Mouse (Mus musculus) heart, adult 2 months (tissue): ENCODE data around the gene Olfr283. TPM values are rescaled to one million over a fixed set of nuclear protein-coding genes. Genes with fewer than 3 reads are reported as not detected.

Experiments used
- DNase-seq, 2 experiments: peaks; one replicate each; pipeline ENCODE4 v3.0.0; 2021
- H3K27ac ChIP-seq: fragments of 200-600 bp; 2 replicates; pipeline ENCODE4 v1.8.1; 2022
- H3K27me3 ChIP-seq: fragments of 200-500 bp; 2 replicates; pipeline ENCODE4 v1.6.1; 2012; ENCODE audit warnings: mild to moderate bottlenecking, low read length, inconsistent platforms, mixed read lengths; ENCODE audit not compliant: control insufficient read depth, insufficient read depth
- H3K36me3 ChIP-seq: fragments of 200-500 bp; 2 replicates; pipeline ENCODE4 v1.6.1; 2012; ENCODE audit warnings: low read length, inconsistent platforms; ENCODE audit not compliant: control insufficient read depth, insufficient read depth
- H3K4me1 ChIP-seq: fragments of 200-500 bp; 2 replicates; pipeline ENCODE4 v1.6.1; 2011; ENCODE audit warnings: low read length; ENCODE audit not compliant: control insufficient read depth, insufficient read depth
- H3K4me3 ChIP-seq: fragments of 200-600 bp; 2 replicates; pipeline ENCODE4 v1.8.1; 2022
- H3K79me2 ChIP-seq: fragments of 200-500 bp; replicated peaks from 2 replicates; pipeline ENCODE4 v1.6.1; 2012; ENCODE audit warnings: mild to moderate bottlenecking, inconsistent platforms, low read length, moderate library complexity, mixed read lengths; ENCODE audit not compliant: control insufficient read depth, insufficient read depth
- H3K9ac ChIP-seq: fragments of 200-500 bp; 2 replicates; pipeline ENCODE4 v1.6.1; 2012; ENCODE audit warnings: low read depth, mild to moderate bottlenecking, control low read depth, inconsistent platforms, low read length, mixed read lengths
- CTCF ChIP-seq: fragments of 200-600 bp; IDR thresholded peaks from 2 replicates; pipeline ENCODE4 v1.8.1; 2022; ENCODE audit warnings: antibody characterized with exemption, mild to moderate bottlenecking, moderate library complexity
- EP300 ChIP-seq: fragments of 200-500 bp; IDR thresholded peaks from 2 replicates; pipeline ENCODE4 v1.6.1; 2011; ENCODE audit warnings: low read depth, low read length, control low read depth; ENCODE audit not compliant: insufficient read depth
- POLR2A ChIP-seq: fragments of 200-500 bp; IDR thresholded peaks from 2 replicates; pipeline ENCODE4 v1.6.1; 2011; ENCODE audit warnings: mild to moderate bottlenecking, low read depth, low read length, control low read depth; ENCODE audit not compliant: insufficient read depth
- WGBS: fragments of 180-500 bp; shearing (Covaris S2); methylation state at CpG from one replicate; pipeline ENCODE4 v1.1.7; 2018; 5-methylcytosine and 5-hydroxymethylcytosine counted together
- intact Hi-C: fragments of 180-260 bp; cut with DNase I; formaldehyde crosslinking; loops from one replicate; pipeline ENCODE4 v1.15.1; 2025
- polyA plus RNA-seq: library from polyadenylated mRNA; depleted of rRNA; stranded (reverse); fragments of >200 nt; gene quantifications from 2 replicates; pipeline ENCODE4 v1.2.3, GENCODE M21; 2012; rRNA removed
- total RNA-seq, 2 experiments: library from RNA; stranded (reverse); gene quantifications; 2 replicates each; pipeline ENCODE4 v1.2.3; 2021

The Olfr283 gene
- total and polyA plus RNA-seq, 3 experiments: not detected

DNA sequence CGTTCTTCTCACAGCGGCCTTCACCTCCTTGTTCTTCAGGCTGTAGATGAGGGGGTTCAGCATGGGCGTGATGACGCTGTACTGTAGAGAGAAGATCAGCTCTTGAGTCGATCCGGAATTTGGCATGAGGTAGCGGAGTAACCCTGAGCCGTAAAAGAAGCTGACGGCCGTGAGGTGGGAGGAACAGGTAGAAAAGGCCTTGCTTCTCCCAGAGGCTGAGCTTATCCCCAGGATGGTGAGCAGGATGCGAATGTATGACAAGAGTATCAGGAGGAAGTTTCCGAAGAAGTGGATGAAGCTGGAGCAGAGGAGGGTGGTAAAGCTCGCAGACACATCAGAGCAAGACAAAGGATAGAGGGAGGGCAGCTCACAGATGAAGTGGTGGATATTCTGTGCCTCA lies 2.5 kb downstream of the Olfr283 start:
- H3K27me3 ChIP-seq: no peaks in the 10 kb centered on the region
- H3K36me3 ChIP-seq: no peaks in the 10 kb centered on the region
- intact Hi-C loops: no loop called here
- 90% methylated on average over 13 of the region's 13 CpGs for WGBS
- DNase-seq: no peak
- no peak overlapping the region for H3K9ac ChIP-seq
- no peaks in the 10 kb centered on the region for H3K4me1 ChIP-seq
- no peak overlapping the region for H3K27ac ChIP-seq
- no peaks in the 10 kb centered on the region for H3K79me2 ChIP-seq
- TF ChIP-seq CTCF (no peak), POLR2A (no peak), EP300 (no peak)
- H3K4me3 ChIP-seq: no peak overlapping the region

DNA sequence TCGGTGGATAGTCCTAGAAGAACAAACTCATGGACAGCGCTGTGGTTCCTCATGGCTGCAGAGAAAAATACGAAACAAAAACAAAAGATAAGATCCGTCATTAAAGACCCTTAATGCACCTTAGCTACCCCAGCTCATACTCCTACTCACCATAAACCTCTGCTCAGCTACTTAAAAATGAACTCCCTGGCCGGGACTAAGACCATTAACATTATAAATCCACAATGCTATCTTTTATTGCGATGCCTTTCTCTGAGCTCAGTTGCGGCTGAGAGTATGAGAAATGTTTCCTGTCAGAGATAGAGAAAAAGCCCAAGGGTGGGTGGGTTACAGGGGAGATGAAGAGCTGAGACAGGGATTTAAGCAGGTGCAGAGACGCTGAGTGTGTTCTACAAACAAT lies 39.9 kb downstream of the Olfr283 start, which contains the start of gene Olfr284:
Gene Olfr284 (minus strand): TSS at position 101 of the 400 bp plus-strand sequence.
- Histone ChIP-seq H3K4me1 (no peaks in the 10 kb centered on the region), H3K9ac (no peak within 1 kb of the TSS), H3K27ac (no peak within 1 kb of the TSS), H3K4me3 (no peak within 1 kb of the TSS), H3K36me3 (no peaks in the 10 kb centered on the region), H3K79me2 (no peaks in the 10 kb centered on the region), H3K27me3 (no peaks in the 10 kb centered on the region; the same call in 1 of the 2 replicates)
- no peak for DNase-seq
- TF ChIP-seq CTCF: no peak
- TF ChIP-seq EP300: no peak
- no peak for TF ChIP-seq POLR2A
- 75% methylated on average over 8 of the region's 8 CpGs for WGBS
- intact Hi-C loops: no loop called here

Other genes with a start within 250 kb of the Olfr283 start
- 100 to 1,000 TPM; 105 to 118 TPM for gene Asb8, start 215.3 kb downstream of the Olfr283 start, total RNA-seq
- 104 and 172 TPM in 2 replicates for gene Asb8, start 215.3 kb downstream of the Olfr283 start, polyA plus RNA-seq
- under 1 TPM; 0.52 to 0.63 TPM for gene Ccdc184, start 213.8 kb downstream of the Olfr283 start, total RNA-seq
- gene Ccdc184, start 213.8 kb downstream of the Olfr283 start, polyA plus RNA-seq: 0.61 and 0.94 TPM in 2 replicates
- gene Olfr288, start 185.4 kb downstream of the Olfr283 start, total RNA-seq: not detected
- not detected in 2 replicates for gene Olfr288, start 185.4 kb downstream of the Olfr283 start, polyA plus RNA-seq
- not detected for gene Gm44579, start 160.0 kb downstream of the Olfr283 start, total RNA-seq
- gene Gm44579, start 160.0 kb downstream of the Olfr283 start, polyA plus RNA-seq: not detected in 2 replicates
- gene Olfr287, start 159.9 kb downstream of the Olfr283 start, total RNA-seq: not detected
- not detected in 2 replicates for gene Olfr287, start 159.9 kb downstream of the Olfr283 start, polyA plus RNA-seq
- gene Olfr286, start 146.5 kb downstream of the Olfr283 start, total RNA-seq: not detected
- not detected in 2 replicates for gene Olfr286, start 146.5 kb downstream of the Olfr283 start, polyA plus RNA-seq
- gene H1fnt, start 123.7 kb downstream of the Olfr283 start, total RNA-seq: not detected
- 0.18 TPM in 2 replicates for gene H1fnt, start 123.7 kb downstream of the Olfr283 start, polyA plus RNA-seq
- gene Zfp641, start 84.8 kb downstream of the Olfr283 start, total RNA-seq: 1 to 10 TPM; 5.2 to 6.4 TPM
- 2.6 and 4.5 TPM in 2 replicates for gene Zfp641, start 84.8 kb downstream of the Olfr283 start, polyA plus RNA-seq
- gene Olfr285, start 63.6 kb downstream of the Olfr283 start, total RNA-seq: not detected
- gene Olfr285, start 63.6 kb downstream of the Olfr283 start, polyA plus RNA-seq: not detected in 2 replicates
- not detected for gene Olfr284, start 40.0 kb downstream of the Olfr283 start, total RNA-seq
- gene Olfr284, start 40.0 kb downstream of the Olfr283 start, polyA plus RNA-seq: not detected in 2 replicates
- not detected for gene Olfr282, start 50.3 kb upstream of the Olfr283 start, total RNA-seq
- not detected in 2 replicates for gene Olfr282, start 50.3 kb upstream of the Olfr283 start, polyA plus RNA-seq
- gene Olfr281, start 71.6 kb upstream of the Olfr283 start, total RNA-seq: not detected
- not detected in 2 replicates for gene Olfr281, start 71.6 kb upstream of the Olfr283 start, polyA plus RNA-seq
- gene OR5BS1P, start 89.0 kb upstream of the Olfr283 start, total RNA-seq: not detected
- gene OR5BS1P, start 89.0 kb upstream of the Olfr283 start, polyA plus RNA-seq: not detected in 2 replicates
- gene Lalba, start 101.8 kb upstream of the Olfr283 start, total RNA-seq: not detected
- gene Lalba, start 101.8 kb upstream of the Olfr283 start, polyA plus RNA-seq: 0.45 TPM in 1 of 2 replicates, not detected in the other
- not detected for gene Olfr279, start 111.5 kb upstream of the Olfr283 start, total RNA-seq
- gene Olfr279, start 111.5 kb upstream of the Olfr283 start, polyA plus RNA-seq: not detected in 2 replicates
- 10 to 100 TPM; 74.5 to 86.0 TPM for gene Kansl2, start 153.3 kb upstream of the Olfr283 start, total RNA-seq
- gene Kansl2, start 153.3 kb upstream of the Olfr283 start, polyA plus RNA-seq: 37.0 and 50.2 TPM in 2 replicates
- gene Ccnt1, start 190.0 kb upstream of the Olfr283 start, total RNA-seq: 10 to 100 TPM; 26.8 to 27.6 TPM
- 9.3 and 15.4 TPM in 2 replicates for gene Ccnt1, start 190.0 kb upstream of the Olfr283 start, polyA plus RNA-seq
- gene 4930415O20Rik, start 190.1 kb upstream of the Olfr283 start, total RNA-seq: 1 to 10 TPM; 1.6 to 2.1 TPM
- gene 4930415O20Rik, start 190.1 kb upstream of the Olfr283 start, polyA plus RNA-seq: not detected in 2 replicates
- 100 to 1,000 TPM; 153 to 220 TPM for gene Adcy6, start 229.1 kb upstream of the Olfr283 start, total RNA-seq
- 136 and 211 TPM in 2 replicates for gene Adcy6, start 229.1 kb upstream of the Olfr283 start, polyA plus RNA-seq
- 1 to 10 TPM; 2.6 to 2.7 TPM for gene Cacnb3, start 249.9 kb upstream of the Olfr283 start, total RNA-seq
- 6.5 and 7.7 TPM in 2 replicates for gene Cacnb3, start 249.9 kb upstream of the Olfr283 start, polyA plus RNA-seq